Mouse (Mus musculus) gastrocnemius, adult 8-10 months (tissue): ENCODE results near the gene Mrgprf. TPM values are rescaled to one million over a fixed set of nuclear protein-coding genes. Genes with fewer than 3 reads are reported as not detected.

Experiments
- DNase-seq, 2 experiments: peaks; one replicate each; pipeline ENCODE4 v3.0.0; 2022; ENCODE audit warnings: low spot score in 2 of 2
- total RNA-seq, 4 experiments: library from RNA; stranded (reverse); gene quantifications; 2 replicates each; pipeline ENCODE4 v1.2.4; 2022

The Mrgprf gene
- total RNA-seq, 4 experiments from 2014 or later, result 0.94 to 1.5 (median 1.2) TPM

DNA sequence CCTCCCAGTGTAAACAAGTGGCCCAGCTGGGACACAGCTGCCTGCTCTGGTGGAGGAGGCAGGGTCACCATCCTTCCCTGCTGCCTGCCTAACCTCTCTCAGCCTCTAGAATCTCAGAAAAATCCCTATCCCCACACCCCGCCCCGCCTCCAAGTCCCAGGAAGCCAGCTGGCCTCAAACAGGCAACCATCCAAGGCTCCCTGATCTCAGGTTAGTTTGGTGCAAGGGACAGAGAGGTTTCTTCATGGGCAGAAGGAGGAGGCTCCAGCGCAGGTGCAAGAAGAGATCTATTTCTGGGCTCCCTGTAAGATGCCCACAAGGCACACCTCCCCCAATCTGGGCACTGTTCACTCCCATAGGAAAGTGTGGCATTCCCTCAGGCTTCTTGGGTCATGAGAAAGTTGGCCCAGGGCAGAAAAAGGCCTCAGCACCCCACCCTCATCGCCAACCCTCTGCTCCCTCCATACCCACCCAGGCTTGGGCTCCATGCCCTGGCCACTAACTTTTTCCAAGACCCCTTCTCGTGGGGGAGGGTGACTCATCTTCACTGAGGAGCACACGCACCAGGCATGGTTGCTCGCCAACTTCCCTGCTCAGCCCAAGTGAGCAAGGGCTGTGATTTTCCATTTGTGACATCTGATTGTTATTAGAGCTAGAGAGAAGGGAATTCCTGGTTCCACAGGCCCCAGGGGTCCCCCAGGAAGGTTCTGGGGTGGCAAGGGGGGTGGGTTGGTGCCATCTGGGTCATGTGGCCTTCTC lies 887 bp upstream of the Mrgprf start:
- DNase-seq, result peak; percentile 42 to 59

DNA sequence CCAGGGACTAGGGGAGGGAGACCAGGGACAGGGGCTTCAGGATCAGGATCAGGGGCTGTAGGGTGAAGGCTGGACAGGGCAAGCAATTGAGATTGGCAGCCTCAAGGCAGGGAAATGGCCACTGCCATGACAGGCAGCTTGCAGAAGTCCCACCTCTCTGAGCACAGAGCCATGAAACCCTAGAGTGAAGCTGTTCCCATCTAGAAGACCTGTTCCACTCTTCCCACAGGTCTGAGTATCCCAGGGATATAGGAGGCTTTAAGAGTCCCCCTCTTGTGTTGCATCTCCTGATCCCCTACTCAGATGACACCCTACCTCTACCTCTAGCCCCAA lies 346 bp downstream of the Mrgprf start:
- no peak for DNase-seq

DNA sequence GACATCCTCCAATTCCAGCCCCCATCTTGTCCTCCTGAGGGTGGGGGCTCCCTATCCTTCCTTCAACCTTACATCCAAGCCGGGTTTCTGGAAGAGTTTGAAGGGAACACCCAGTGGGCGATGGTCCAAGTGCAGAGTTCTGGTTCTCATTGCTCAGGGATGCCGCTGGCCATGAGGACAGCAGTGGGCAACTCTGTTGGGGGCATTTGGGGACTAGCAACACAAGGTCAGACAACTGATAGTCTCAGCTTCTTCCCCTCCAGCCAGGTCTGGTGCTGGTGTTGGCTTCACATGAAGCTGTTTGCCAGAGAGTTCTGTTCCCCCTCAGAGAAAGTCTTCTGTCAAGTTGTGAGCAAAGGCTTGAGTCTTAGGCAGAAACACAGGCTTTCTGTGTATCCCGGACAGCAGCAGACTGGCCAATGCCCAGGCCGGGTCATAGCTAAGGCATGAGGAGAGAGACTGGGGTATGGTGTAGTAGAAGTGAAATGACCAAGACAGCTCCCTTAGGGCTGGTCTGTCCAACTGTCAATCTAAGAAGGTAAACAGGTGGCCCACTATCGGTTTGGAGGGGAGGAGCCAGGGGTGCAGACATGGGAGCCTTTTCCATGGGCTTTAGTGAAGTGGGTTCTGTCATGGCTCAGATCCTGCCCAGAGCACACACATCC lies 845 bp downstream of the Mrgprf start:
- DNase-seq, result peak; percentile 41 to 46

DNA sequence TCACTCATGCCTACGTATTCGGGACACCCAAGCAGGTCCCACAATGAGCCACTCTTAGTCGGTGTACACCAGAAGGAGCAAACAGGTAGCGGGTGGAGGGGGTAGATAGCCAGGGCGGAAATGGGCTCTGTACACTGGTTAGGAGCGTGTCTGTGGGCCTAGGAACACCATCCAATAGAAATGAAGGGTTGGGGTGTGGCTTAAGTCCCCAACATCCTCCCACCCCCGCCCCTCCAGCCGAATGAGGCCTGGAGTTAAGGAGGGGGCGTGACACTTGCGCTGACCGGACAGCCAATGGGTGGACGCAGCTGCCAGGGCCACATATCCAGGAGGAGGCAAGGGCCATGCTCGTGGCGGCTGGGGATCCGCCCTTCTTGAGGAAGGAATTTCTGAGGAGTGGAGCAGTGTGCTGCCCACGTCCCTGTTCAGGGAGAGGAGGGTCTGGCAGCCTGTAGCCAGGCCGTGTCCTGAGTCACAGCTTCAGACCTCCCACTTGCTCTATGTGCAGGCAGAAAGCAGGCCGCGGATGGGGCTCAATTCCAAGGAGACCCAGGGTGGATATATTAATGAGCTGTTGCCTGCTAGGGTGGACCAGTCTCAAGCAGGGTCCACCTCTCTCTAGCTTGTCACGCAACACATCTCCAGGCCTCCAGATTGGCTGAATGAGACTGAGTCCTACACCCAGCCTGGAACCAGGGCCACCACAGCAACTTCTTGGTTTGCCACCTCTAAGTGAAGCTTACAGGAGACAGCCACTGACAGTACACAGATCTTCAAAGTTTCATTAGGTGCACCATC lies 2.1 kb downstream of the Mrgprf start:
- peak; percentile 38 to 64 for DNase-seq

DNA sequence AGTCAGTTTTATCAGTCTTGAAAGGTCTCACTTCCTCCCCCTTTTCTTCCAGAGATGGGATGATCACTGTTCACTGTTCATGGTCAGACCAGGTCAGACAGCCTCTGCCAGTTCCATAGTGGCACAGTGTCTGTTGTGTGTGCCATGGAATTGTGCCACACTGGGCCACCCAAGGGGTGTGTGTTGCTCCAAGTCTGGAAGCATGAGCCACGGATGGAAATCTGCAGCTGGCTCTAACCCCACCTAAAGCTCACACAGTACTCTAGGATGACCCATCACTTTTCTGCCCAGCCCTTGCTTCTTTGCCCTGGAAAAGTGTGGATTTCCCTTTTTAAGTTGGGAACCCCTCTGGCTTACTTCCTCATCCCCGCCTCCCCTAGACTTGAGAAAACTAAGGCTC lies 3.5 kb downstream of the Mrgprf start:
- DNase-seq, result no peak

DNA sequence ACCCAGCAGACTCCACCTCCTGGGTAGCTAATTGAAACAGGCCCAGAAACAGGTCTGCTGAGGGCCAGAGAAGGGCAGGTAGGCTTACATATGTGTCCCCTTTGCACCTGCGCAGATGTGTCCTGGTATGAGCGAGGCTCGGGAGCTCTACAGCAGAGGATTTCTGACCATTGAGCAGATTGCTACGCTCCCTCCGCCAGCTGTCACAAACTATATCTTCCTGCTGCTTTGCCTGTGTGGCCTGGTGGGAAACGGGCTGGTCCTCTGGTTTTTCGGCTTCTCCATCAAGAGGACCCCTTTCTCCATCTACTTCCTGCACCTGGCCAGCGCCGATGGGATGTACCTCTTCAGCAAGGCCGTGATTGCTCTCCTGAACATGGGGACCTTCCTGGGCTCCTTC lies 7.0 kb downstream of the Mrgprf start:
- DNase-seq, result no peak

DNA sequence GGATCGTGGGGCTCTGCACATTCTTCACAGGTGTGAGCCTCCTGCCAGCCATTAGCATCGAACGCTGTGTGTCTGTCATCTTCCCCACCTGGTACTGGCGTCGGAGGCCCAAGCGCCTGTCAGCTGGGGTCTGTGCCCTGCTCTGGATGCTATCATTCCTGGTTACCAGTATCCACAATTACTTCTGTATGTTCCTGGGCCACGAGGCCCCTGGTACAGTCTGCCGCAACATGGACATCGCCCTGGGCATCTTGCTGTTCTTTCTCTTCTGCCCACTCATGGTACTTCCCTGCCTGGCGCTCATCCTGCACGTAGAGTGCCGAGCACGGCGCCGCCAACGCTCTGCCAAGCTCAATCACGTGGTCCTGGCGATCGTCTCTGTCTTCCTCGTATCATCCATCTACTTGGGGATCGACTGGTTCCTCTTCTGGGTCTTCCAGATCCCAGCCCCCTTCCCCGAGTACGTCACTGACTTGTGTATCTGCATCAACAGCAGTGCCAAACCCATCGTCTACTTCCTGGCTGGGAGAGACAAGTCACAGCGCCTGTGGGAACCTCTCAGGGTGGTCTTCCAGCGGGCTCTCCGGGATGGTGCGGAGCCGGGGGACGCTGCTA lies 7.5 kb downstream of the Mrgprf start:
- no peak for DNase-seq

DNA sequence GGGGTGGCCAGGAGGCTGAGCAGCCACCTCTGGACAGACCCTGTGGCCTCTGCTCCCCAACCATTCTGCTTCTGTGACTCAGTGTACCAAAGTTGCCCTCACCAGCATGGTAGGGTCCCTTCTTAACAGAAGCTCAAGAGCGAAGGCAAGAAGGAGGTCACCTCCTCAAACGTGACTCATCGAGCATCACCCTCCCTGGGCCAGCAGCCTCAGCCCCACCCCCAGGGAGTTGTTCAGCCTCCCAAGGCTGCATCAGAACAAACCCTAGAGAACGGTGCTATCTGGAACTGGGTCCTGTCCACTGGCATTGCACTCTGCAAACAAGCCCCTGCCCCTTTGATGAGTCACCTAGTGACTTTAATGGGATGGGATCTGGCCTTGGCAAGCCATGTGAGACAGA lies 8.2 kb downstream of the Mrgprf start:
- no peak for DNase-seq

DNA sequence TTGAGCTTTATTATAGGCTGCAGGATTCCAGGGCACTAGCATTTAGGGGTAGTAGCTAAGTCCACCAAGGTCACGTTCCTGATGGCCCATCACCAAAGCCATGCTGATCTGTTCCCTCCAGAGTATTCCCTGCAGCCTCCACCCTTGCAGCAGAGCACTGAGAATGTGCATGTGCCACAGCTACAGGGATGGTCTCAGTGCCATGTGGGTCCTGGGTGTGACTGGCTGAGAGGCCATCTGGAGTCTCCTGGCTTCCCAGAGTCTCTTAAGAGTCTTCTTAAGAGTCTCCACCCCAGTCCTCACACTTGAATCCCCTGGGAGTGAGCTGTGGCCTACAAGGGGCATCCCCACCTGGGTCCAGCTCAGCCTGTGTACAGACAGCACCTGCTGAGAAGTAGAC lies 9.2 kb downstream of the Mrgprf start:
- DNase-seq, result no peak

DNA sequence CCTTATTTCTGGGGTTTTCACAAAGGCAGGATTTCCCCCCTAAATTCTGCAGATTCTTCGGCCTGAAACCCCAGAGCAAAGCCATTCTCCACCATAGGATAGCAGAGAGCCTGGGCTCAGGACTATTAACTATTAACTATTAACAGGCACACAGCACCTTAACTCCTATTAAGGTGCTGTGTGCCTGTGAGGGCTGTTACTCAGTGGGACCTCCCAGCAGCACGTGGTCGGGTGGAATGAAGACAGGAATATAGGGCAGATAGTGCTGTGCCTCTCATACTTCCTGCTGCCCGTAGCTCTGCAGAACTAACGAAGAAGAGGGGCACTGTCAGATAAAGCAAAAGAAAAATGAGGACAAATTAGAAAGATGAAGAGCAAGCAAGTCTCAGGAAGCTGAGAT lies 9.9 kb downstream of the Mrgprf start:
- DNase-seq, result no peak

DNA sequence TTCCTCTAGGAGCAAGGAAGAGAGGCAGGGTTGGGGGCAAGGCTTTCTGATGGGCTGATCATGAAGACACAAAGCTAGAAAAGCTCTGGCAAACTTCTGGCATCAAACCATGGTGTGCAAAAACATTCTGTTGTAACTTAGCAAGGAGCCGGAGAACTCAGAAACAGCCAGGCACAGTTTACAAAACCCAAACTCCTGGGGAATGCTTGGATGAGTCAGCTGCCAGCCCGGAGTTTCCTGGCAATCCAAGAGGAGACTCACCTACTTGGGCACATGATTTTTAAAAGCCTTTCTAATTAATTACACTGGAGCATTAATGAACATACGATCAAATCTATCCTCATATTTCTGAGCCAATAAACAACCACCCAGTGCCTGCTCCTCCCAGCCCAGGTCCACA lies 11.5 kb downstream of the Mrgprf start:
- DNase-seq, result no peak

DNA sequence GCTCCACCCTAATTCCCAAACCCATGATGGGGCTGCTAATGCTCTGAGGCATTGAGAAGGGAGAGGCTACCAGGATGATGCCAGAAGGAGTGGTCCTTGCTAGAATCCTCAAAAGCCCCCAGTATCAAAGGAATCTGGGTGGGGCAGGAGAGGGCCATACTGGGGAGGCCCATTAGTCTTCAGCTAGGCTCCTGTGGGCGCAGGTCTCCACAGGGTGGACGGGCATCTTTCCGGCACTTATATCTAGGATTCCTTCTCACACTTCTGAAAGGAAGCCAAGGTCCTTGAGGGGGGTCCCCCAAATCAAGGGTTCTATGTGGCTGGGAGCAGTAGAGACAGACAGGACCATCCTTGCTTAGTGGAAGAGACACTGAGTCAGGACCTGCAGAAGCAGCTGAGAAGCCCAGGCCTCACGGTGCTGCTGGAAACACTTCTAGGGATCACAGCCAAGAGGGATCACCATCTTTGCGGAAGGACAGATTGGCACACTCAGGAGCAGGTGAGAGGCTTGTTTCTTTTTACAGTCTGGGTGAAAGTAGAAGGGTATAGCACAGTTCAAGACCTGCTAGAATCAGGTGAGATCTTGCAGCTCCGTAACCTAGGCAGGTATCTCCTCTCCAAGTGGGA lies 14.3 kb downstream of the Mrgprf start, which contains the start of gene Mrgprd:
Gene Mrgprd (plus strand): TSS at position 51 of the 627 bp plus-strand sequence.
- no peak for DNase-seq

DNA sequence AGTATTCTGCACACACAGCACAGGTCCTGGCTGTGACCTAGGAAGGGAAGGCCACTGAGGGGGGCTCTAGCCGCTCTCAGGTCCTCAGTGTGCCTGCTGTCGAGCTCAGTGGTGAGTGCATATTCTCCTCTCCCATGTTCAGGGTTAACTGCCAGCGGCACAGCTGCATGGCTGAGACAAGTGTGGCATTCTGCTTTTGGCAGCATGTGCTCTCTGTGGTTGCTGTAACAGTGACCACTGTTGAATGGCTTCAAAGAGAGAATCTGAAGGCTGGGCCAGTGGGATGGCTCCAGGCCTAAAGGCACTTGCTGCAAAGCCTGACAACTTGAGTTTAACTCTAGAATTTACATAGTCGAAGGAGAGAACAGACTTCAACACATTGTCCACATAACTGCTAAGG lies 16.9 kb downstream of the Mrgprf start:
- DNase-seq, result no peak

DNA sequence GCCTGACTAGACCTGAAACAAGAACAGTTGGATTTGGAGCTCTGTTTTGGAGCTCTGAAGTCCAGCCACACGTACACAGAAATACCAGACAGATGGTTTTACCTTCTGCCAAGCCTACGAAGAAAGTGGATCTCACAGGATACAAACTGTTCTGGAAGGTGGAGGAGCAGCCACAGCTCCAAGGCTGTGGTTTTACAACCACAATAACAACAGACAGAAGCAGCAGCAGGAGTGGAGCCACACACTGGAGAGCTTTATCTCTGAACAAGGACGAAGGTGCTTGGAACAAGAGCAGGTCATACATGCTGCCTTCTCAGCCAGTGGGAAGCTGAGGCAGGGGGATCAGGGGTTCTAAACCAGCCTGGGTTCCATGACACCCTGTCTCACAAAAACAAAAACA lies 18.9 kb downstream of the Mrgprf start:
- no peak for DNase-seq

DNA sequence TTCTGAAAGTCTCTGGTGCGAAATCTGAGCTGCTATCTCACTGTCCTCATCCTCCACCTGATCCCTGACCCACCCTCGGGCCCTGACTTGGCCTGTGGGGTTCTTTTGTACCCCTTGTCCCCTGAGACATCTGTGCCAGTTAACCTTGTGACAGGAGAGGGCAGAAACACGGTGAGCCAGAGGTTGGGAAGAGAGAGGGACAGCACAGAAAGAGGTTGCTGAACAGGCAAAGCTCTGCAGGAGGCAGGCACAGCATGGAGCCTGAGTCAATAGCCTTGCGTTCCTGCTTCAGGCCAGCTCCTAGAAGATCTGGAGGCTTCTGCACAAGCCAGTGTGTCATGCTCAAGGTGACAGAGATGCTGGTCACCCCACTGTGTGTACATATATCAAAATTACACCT lies 23.0 kb downstream of the Mrgprf start:
- DNase-seq, result no peak

DNA sequence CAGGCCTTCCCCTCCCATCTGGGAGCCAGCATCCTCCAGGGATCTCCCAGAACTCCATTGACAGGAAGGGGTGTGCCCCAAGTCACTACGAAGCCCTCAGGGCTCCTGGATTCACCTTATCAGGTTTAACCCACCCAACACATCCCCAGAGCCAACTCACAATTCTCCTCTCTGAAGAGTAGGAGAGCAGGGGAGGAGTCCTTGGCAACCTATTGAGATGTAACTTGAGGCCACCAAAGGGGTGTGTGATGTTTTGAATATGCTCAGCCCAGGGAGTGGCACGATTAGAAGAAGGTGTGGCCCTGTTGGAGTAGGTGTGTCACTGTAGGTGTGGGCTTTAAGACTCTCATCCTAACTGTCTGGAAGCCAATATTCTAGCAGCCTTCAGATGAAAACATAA lies 25.1 kb downstream of the Mrgprf start:
- DNase-seq, result no peak

DNA sequence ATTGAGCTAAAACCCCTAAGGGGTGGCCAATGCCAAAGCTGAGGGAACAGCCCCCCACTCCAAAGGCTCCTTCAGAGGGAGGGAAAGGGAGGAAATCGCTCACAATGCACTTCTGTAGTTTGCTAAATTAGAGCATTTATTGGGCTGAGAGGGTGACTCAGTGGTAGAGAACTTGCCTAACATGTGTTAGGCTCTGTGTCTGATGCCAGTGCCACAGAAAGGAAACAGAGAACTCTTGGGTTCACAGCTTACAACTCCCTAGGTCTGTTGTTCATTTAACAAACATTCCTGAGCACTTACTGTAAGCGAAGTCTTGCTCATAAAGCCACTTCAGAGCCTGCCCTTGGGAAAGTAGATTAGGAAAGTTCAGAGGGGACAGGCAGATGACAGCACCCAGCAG lies 29.4 kb downstream of the Mrgprf start:
- DNase-seq, result no peak

DNA sequence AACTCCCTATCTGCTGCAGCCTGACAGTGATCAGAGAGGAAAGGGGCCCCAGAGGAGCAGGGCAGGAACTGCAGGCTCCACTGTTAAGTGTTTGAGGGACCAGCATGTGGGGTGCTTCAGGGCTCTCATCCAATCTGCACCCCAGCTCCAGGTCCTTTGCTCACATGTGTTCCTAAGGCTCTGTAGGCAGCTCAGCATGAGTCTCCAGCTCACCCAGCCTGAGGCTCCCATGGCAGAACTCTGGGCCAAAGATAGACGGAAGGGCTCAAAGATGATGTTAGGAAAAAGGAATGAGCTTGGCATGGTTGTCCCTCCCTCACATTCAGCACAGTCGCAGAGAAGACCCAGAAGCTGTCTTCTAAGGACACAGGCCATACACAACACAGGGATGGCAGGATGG lies 30.0 kb downstream of the Mrgprf start:
- DNase-seq, result no peak

DNA sequence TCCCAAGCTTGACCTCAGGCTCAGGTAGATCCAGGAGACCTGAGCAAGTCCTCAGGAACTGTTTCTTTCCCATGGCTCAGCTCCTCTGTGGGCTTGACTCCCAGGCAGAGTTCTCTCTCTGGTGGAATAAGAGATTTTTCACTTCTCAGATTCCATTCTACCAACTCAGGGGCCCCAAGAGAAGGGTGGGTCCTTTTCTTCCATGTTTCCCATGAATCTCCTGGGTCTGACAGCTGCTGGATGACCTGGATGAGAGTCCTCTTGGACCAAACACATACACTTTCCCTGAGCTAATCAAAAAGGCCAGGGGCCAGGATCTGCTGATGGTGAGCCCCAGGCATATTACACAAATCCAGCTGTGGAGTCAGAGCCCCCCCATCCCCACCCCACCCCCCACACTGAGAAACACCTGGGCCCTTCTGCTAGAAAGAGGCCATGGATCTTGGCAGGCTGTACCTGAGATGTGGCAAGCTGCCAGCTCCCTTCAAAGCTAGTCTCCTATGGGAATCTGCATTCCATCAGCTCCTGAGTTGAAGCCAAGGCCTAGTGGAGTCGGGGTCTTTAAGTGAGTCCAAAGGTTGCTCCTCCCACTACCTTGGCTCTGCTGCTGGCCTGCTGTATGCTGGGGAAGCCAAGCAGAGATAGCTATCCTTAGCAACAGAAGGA lies 31.9 kb downstream of the Mrgprf start:
- DNase-seq, result no peak

DNA sequence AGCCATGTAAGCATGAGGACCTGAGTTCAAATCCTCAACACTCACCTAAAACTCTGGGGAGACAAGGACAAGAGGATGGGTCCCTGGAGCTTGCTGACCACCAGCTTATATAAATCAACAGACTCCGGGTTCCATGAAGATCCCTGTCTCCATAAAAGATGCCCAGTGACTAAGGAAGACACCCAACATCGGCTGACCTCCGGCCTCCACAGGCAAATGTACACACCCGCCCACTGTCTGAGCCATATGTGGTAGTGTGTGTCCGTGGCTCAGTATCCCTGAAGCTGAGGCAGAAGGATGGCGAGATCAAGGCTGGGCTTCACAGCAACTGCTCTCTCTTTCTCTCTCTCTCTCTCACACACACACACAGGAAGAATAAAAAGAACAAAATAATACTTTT lies 33.3 kb downstream of the Mrgprf start:
- DNase-seq, result no peak

DNA sequence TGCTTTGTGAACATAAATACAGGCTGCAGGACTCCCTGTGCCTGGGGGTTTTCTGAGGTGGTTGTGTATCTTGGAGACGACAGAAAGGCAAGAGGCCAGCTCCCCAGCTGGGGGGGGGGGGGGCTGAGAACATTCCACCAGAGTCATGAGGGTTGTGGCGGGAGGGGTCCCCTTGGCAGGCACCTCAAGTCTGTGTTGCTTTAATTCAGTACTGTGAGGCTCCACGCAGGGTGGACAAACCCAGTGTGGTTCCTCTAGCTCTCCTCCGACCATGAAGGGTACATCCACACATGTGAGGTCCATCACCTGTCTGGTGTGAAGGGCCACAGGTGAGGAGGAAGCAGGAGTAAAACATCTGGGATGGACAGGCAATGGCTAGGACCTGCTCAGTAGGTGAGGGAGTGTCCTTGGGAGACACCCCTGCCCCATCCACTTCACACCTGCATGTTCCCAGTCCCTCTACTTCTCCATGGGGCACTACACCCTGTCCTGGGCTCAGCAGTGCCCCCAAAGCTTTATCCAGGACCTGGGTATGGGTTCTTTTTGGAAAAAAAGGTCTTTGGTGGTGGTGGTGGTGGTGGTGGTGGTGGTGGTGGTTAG lies 33.9 kb downstream of the Mrgprf start:
- DNase-seq, result no peak
